Mouse (Mus musculus): ENCODE data around the gene B3gat2.
A peak's percentile ranks its signal among the peaks of the same experiment; 100 is the strongest.

The B3gat2 gene

GRCm38 (mm10) chr1:23834819-23835218, 73.3 kb downstream of the B3gat2 start:
- no peak for DNase-seq (ENCODE audit: low spot score)

DNA sequence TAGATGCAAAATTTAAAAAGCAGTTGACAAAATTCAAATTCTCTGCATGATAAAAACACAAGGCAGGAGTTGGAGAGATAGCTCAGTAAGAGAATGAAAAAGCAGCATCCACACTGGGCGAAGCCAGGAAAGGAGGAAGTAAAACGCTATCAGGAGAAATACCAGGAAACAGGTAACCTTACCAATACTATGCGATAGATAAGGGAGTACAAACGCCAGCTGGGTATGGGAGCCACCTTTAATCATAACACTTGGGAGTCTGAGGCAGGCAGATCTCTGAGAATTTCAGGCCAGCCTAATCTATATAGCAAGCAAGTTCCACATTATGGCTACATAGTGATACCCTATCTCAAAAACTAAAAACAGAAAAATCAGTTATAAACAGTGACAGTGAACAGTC, 75.1 kb downstream of the B3gat2 start:
- no peak for DNase-seq (ENCODE audit: low spot score)

DNA sequence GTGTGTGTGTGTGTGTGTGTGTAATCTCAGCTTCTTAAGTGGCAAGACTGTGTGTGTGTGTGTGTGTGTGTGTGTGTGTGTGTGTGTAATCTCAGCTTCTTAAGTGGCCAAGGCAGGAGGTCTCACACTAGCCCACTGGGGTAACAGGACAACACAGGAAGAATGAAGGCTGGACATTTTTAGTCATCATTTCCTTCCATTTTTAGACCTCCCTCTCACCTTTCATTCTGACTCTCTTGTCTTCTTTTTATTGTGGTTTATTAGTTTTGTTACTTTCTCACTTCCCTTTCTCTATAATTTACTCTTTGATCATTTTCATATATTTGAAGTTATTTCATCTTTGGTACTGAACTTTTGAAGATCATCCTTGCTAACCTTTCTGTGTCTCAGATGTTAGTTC, 79.4 kb downstream of the B3gat2 start:
- no peak for DNase-seq (ENCODE audit: low spot score)

DNA sequence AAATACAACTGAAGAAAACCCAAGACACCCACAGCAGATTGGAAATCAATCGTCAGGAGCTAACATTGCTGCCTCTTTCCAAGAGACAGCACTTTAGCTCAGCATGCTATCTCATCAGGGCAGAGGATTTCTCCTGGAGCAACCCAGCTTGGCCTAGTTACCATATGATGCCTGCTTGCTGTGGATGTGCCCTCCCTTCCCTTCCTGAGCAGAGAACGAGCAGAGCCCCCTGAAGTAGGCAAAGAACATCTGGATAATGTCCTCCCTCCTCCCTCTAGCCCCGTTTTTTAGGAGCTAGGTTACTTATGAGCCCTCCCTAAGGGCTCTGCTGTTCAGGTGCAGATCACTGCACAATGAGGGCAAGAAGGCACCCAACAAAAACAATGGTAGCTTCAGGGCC, 81.1 kb downstream of the B3gat2 start:
- DNase-seq (ENCODE audit: low spot score) = no peak

DNA sequence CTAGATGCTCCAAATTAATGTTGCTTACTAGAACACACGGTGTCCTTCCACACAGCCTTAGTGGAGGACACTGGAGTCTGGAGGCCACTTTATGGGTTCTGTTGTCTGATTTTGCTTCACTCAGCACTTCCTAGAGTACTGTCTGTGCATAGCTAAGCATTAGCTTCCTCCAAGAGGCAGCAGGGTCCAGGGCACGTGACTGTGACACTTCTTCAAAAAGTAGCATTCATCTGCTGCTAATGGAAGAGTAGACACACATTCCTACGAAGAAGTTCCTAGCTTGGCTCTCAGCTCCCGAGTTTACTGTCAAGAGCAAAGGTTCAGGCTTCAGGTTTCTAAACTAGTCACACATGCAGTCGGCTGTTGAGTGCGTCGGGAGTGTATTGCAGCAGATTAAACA, 82.2 kb downstream of the B3gat2 start:
- DNase-seq (ENCODE audit: low spot score) = no peak

DNA sequence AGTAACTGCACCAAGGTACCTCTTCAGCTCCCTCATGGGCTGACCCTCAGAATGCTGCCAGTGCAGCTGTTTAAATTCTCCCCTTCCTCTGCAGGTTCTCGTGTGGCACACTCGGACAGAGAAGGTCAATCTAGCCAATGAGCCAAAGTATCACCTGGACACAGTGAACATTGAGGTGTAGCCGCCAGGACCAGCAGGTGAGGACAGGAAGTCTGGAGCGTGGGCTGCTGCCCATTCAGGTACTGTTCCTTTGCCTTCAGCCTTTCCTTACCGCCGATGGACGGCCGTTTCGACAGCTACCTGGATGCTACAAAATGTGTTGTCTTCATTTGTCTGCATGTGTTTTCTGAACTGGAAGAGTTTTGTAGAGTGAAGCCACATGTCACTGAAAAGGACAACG, 83.5 kb downstream of the B3gat2 start:
- no peak for DNase-seq (ENCODE audit: low spot score)

GRCm38 (mm10) chr1:23846044-23846680, 84.6 kb downstream of the B3gat2 start:
- DNase-seq (ENCODE audit: low spot score) = peak; percentile 67

DNA sequence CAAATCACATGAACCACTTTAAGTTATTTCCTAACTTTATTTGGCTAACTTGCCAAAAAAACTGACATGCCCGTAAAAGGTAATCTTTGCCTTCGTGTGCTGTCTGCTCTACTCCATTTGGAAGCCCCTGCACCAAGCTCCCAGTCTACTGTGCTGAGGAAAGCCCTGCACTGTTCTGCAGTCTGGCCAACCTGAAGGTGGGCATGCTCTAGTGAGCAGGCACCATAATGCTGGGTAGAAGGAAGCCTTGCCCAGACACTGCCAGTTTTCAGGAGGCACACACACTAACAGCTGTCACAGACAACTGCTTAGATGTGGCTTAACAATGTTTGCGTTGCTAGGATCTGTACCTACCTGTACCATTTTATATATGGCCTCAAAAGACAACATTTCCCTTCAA, 94.1 kb downstream of the B3gat2 start:
- no peak for DNase-seq (ENCODE audit: low spot score)

DNA sequence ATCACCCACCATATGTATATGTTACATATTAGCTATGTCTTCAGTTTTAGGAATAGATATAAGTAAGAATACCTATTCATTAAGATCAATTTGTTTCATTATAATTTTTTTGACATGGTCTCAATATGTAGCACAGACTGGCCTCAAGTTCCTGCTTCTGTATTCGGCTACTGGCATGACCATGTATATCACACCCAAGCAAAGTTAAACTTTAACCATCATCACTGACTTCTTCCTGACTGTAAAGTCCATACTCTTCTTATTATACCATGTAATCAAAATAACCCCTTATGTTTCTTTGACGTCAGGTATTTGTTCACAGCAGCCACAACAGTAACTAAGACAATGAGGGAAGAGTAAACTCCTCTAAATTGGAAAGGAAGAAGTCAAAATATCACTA, 99.4 kb downstream of the B3gat2 start:
- no peak for DNase-seq (ENCODE audit: low spot score)

- no peak for DNase-seq (ENCODE audit: low spot score)
These were observed 104.0 kb downstream of the B3gat2 start for GRCm38 (mm10) chr1:23865566-23865965.

GRCm38 (mm10) chr1:23867350-23867862, 105.9 kb downstream of the B3gat2 start:
- DNase-seq (ENCODE audit: low spot score) = no peak

DNA sequence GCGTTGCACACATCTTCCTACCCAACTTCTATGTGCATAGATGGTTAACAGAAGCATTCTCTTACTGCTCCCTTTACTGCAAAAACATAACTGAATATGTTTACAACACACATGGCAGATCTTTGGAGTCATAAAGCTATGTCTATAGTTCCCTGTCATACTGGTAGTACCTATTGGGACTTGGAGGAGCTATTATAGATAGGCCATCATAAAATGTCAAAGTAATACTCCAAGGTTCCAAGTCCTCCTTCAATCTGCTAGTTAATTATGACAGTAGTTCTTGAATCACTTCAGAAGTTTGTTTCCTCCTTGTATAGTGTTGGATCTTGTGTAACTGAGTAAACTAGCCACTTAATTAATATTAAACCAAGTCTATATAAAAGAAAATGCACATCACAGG, 110.6 kb downstream of the B3gat2 start:
- no peak for DNase-seq (ENCODE audit: low spot score)

DNA sequence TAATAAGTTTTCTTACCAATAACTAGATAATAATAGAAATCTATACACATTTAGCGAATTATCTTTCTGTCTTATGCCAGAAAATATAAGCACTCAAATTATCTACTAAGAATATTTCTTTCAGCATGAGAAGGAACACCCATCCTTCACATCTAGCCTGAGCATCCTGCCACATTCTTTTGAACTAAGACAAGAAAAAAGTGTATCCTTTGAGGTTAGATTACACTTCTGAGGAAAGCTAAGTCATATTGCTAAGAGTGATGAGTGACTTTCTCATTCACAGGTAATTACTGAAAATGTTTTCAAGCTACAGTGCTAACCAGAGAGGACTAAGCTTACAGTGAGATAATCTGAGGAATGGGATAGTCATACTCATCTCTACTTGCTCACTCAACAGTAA, 121.1 kb downstream of the B3gat2 start:
- DNase-seq (ENCODE audit: low spot score) = no peak

DNA sequence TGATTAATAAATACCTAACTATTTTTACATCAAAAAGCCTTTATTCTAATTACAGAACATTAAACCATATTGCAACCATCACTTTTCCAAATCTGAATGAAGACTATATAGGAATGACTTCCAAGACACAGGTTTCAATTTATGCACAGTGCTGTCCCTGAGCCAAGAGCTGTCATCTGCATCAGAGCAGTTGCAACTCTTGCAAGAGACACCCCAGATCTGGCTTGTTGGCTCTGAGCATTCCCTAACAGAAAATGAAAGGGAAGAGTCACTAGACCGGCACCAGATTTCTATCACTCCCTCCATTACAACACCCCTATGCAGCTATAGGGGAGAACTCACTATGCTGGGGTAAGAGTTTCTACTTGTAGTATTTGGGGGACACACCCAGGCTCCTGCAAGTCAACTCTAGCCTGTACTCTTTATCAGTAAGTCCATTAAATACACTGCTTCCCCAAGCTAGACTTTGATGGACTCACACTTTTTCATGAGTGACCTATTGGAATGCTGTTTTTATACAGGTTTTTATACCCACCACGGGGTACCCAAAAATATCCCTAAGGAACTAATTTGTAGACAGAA, 122.6 kb downstream of the B3gat2 start:
- DNase-seq (ENCODE audit: low spot score) = no peak

- DNase-seq (ENCODE audit: low spot score) = no peak
These were observed 123.4 kb downstream of the B3gat2 start for GRCm38 (mm10) chr1:23884914-23885313.

DNA sequence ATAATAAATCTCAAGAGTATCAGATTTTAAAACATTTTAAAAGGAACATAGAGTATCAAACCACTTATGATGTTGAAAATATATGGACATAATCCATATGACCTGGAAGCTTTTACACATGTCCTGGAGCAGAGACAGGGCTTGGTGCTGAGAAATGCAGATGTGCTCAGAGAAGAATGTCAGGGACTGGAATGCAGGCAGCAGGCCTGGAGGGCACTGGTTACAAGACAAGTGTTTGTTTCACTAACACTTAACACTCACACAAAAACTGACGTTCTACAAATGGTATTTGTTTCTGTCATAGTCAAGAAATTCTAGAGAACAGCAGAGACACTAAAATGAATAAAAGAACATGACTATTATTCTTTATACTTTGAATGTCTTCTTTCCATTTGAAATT, 130.5 kb downstream of the B3gat2 start:
- no peak for DNase-seq (ENCODE audit: low spot score)

All from retina, embryonic 14.5 days (tissue).